Comparison of ENCODE assay signal across 25 mouse cellular contexts in the genomic region with DNA sequence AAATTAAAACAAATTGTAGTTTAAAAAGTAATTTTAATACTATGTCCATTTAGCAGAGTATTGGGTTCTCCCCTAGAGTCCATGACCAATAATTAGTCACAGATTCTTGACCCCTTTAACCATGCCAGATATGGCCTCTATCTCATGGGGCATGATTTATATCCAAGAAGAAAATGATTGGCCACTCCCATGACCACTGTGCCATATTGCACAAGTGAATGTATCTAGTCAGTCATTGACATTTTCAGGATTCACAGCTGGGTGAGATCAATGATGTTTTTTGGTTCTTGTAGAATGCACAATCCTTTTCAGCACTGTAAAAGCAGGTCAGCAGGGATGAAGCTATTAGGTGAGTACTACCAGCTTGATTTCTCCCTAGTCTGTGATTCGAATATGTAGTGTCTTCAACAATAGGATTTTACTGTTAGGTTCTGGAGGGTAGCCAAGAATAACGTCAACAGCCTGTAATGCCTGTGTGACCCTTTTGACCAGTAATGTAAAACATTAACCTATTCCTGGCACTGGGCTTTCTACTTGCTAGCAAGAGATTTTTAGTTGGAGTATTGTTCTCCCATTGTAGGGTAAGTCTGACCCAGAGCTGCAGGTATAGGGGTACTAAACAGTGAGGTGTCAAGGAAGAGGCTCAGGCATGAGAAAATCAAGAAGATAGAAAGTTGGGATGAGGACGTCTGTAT. TPM values are rescaled to one million over a fixed set of nuclear protein-coding genes. Genes with fewer than 3 reads are reported as not detected.
DNase-seq lines count a peak whose midpoint lies in the region; ATAC-seq and TF ChIP-seq lines count a peak whose summit lies in the region.
"Had no signal": no experiment of that assay in that cellular context is flagged by ENCODE, and none has a peak within 500 bp of the region (broad histone marks: within the 10 kb centered on the region; RNA-seq: fewer than 3 reads in every experiment).

No protein-coding gene starts in this region.

- no peaks in the 10 kb centered on the region for H3K9me3 ChIP-seq in kidney, embryonic 15.5 days (replicated peaks)
- no peaks in the 10 kb centered on the region for H3K9me3 ChIP-seq in liver, embryonic 13.5 days (replicated peaks)
- no peaks in the 10 kb centered on the region for H3K9me3 ChIP-seq in liver, embryonic 12.5 days (replicated peaks)
- no peaks in the 10 kb centered on the region for H3K9me3 ChIP-seq in liver, postnatal 0 days (ENCODE audit: low read length)
- H3K9me3 ChIP-seq: embryonic facial prominence, embryonic 15.5 days; forebrain, embryonic 10.5 days; G1E; heart, embryonic 13.5 days had no signal

- H3K36me3 ChIP-seq in kidney, adult 2 months (ENCODE audit: control insufficient read depth, insufficient read depth, low read length), result no peaks in the 10 kb centered on the region
- no peaks in the 10 kb centered on the region for H3K36me3 ChIP-seq in kidney, embryonic 15.5 days
- no peaks in the 10 kb centered on the region for H3K36me3 ChIP-seq in liver, embryonic 13.5 days
- no peaks in the 10 kb centered on the region for H3K36me3 ChIP-seq in liver, embryonic 12.5 days
- no peaks in the 10 kb centered on the region for H3K36me3 ChIP-seq in liver, postnatal 0 days (replicated peaks; ENCODE audit: insufficient read depth, low read length)
- H3K36me3 ChIP-seq: embryonic facial prominence, embryonic 15.5 days; forebrain, embryonic 10.5 days; G1E; heart, embryonic 13.5 days had no signal

- ATAC-seq in kidney, embryonic 15.5 days (replicated peaks; ENCODE audit: low FRiP score), result no peak
- ATAC-seq in liver, embryonic 13.5 days (ENCODE audit: low read depth), result peak; percentile 45; the same call in 1 of the 2 replicates
- ATAC-seq in liver, embryonic 12.5 days, result no peak
- peak; percentile 91 for ATAC-seq in liver, postnatal 0 days
- ATAC-seq: CD4-positive, CD25-positive, alpha-beta regulatory T cell, adult 4 months; forebrain, embryonic 14.5 days had no signal

- no peak overlapping the region for H3K27ac ChIP-seq in kidney, adult 2 months (ENCODE audit: insufficient read depth, low read depth, low read length)
- H3K27ac ChIP-seq in kidney, embryonic 15.5 days, result no peak overlapping the region
- H3K27ac ChIP-seq in liver, embryonic 13.5 days, result no peak overlapping the region
- H3K27ac ChIP-seq in liver, embryonic 12.5 days, result no peak overlapping the region
- H3K27ac ChIP-seq in liver, postnatal 0 days (ENCODE audit: low read depth), result peak overlapping the region; percentile 29; the same call in 1 of the 2 replicates
- H3K27ac ChIP-seq: embryonic facial prominence, embryonic 15.5 days; forebrain, embryonic 10.5 days; heart, embryonic 13.5 days had no signal

- WGBS in kidney, adult 2 months, result 21% methylated on average over 3 of the region's 3 CpGs
- 42% methylated on average over 3 of the region's 3 CpGs for WGBS in kidney, embryonic 15.5 days
- 39% methylated on average over 3 of the region's 3 CpGs for WGBS in liver, embryonic 13.5 days (ENCODE audit: insufficient replicate concordance)
- 47% methylated on average over 3 of the region's 3 CpGs for WGBS in liver, embryonic 12.5 days (ENCODE audit: insufficient replicate concordance)
- WGBS in liver, postnatal 0 days (ENCODE audit: insufficient replicate concordance), result 50% methylated on average over 3 of the region's 3 CpGs

- no peaks in the 10 kb centered on the region for H3K27me3 ChIP-seq in kidney, adult 2 months (replicated peaks; ENCODE audit: control insufficient read depth, insufficient read depth, low read length)
- H3K27me3 ChIP-seq in kidney, embryonic 15.5 days, result no peaks in the 10 kb centered on the region
- no peaks in the 10 kb centered on the region for H3K27me3 ChIP-seq in liver, embryonic 13.5 days
- H3K27me3 ChIP-seq in liver, embryonic 12.5 days (replicated peaks), result no peaks in the 10 kb centered on the region
- H3K27me3 ChIP-seq in liver, postnatal 0 days (ENCODE audit: insufficient read depth, low read length), result no peaks in the 10 kb centered on the region
- H3K27me3 ChIP-seq: embryonic facial prominence, embryonic 15.5 days; heart, embryonic 13.5 days had no signal

- no peak for TF ChIP-seq POLR2A in kidney, adult 2 months (IDR thresholded peaks at IDR 0.05; ENCODE audit: low read depth, low read length)

- no peak overlapping the region for H3K4me3 ChIP-seq in kidney, adult 2 months (ENCODE audit: insufficient read depth, low read depth, low read length)
- H3K4me3 ChIP-seq in kidney, embryonic 15.5 days (replicated peaks), result no peak overlapping the region
- H3K4me3 ChIP-seq in liver, embryonic 13.5 days (replicated peaks), result no peak overlapping the region
- no peak overlapping the region for H3K4me3 ChIP-seq in liver, embryonic 12.5 days
- H3K4me3 ChIP-seq in liver, postnatal 0 days (ENCODE audit: low read depth, low read length), result no peak overlapping the region
- H3K4me3 ChIP-seq: embryonic facial prominence, embryonic 15.5 days; erythroblast, embryonic 14.5 days; forebrain, embryonic 10.5 days; heart, embryonic 13.5 days had no signal

- TF ChIP-seq EP300 in liver, postnatal 0 days (IDR thresholded peaks at IDR 0.05; ENCODE audit: low read depth), result no peak

- no peak overlapping the region for H3K9ac ChIP-seq in kidney, embryonic 15.5 days
- H3K9ac ChIP-seq in liver, embryonic 13.5 days, result no peak overlapping the region
- no peak overlapping the region for H3K9ac ChIP-seq in liver, embryonic 12.5 days
- H3K9ac ChIP-seq in liver, postnatal 0 days (replicated peaks), result no peak overlapping the region
- H3K9ac ChIP-seq: embryonic facial prominence, embryonic 15.5 days; heart, embryonic 13.5 days had no signal

- H3K4me1 ChIP-seq in kidney, adult 2 months (ENCODE audit: control insufficient read depth, insufficient read depth, low read length), result no peaks in the 10 kb centered on the region
- no peaks in the 10 kb centered on the region for H3K4me1 ChIP-seq in kidney, embryonic 15.5 days
- no peaks in the 10 kb centered on the region for H3K4me1 ChIP-seq in liver, embryonic 13.5 days (replicated peaks)
- no peaks in the 10 kb centered on the region for H3K4me1 ChIP-seq in liver, embryonic 12.5 days
- H3K4me1 ChIP-seq in liver, postnatal 0 days (ENCODE audit: insufficient read depth), result no peaks in the 10 kb centered on the region; the same call in 1 of the 2 replicates
- H3K4me1 ChIP-seq: embryonic facial prominence, embryonic 15.5 days; forebrain, embryonic 10.5 days; heart, embryonic 13.5 days had no signal

- H3K4me2 ChIP-seq in kidney, embryonic 15.5 days, result no peak overlapping the region
- no peak overlapping the region for H3K4me2 ChIP-seq in liver, embryonic 13.5 days
- no peak overlapping the region for H3K4me2 ChIP-seq in liver, embryonic 12.5 days
- H3K4me2 ChIP-seq in liver, postnatal 0 days (ENCODE audit: low read depth, low read length), result peak overlapping the region; percentile 34
- H3K4me2 ChIP-seq: embryonic facial prominence, embryonic 15.5 days; heart, embryonic 13.5 days had no signal

- no peak for TF ChIP-seq CTCF in kidney, adult 2 months (conservative IDR thresholded peaks at IDR 0.05; ENCODE audit: insufficient read depth, insufficient read length, low read depth, low read length)
- TF ChIP-seq CTCF in liver, postnatal 0 days (IDR thresholded peaks at IDR 0.05; ENCODE audit: low read depth), result no peak

- DNase-seq in kidney, adult 2 months, result peak; percentile 60
- DNase-seq in kidney, postnatal 10 days, result no peak
- DNase-seq in kidney, postnatal 14 days, result peak; percentile 19
- DNase-seq in liver, embryonic 13.5 days, result no peak
- peak; percentile 14 for DNase-seq in liver, postnatal 0 days
- DNase-seq: adrenal gland, adult 8-10 months; adrenal gland, postnatal 36 days; B cell, adult 2 months; cerebellum, adult 11 months; cerebellum, adult 8-10 months; cerebellum, postnatal 14 days; embryo, embryonic 11 days; gastrocnemius, postnatal 36 days; heart, postnatal 36 days had no signal

RNA-seq across cellular contexts. Expression of gene Olfr1366, which starts 8.0 kb away (rescaled TPM):
- polyA plus RNA-seq in kidney, adult 2 months (2012; rRNA removed), result not detected in 2 replicates
- 0.13 and 0.21 TPM in 2 replicates for polyA plus RNA-seq in kidney, embryonic 15.5 days (2015; fragmentation: Nextera tagmentation; extraction: Ambion mirVana)
- polyA plus RNA-seq in liver, embryonic 13.5 days (2015; fragmentation: Nextera tagmentation; extraction: Ambion mirVana), result not detected in 2 replicates
- 0.05 TPM in 1 of 2 replicates, not detected in the other for polyA plus RNA-seq in liver, embryonic 12.5 days (2016; fragmentation: Nextera tagmentation; extraction: Ambion mirVana)
- not detected in 2 replicates for polyA plus RNA-seq in liver, postnatal 0 days (2015; fragmentation: Nextera tagmentation; extraction: Ambion mirVana)
- polyA plus RNA-seq: CD4-positive, CD25-positive, alpha-beta regulatory T cell, adult 4 months; erythroblast, embryonic 14.5 days; G1E; heart, embryonic 13.5 days; heart, postnatal 0 days had no signal

RNA-seq across cellular contexts. Expression of gene Olfr1535, which starts 9.1 kb away (rescaled TPM):
- not detected in 2 replicates for polyA plus RNA-seq in kidney, adult 2 months (2012; rRNA removed)
- not detected in 2 replicates for polyA plus RNA-seq in kidney, embryonic 15.5 days (2015; fragmentation: Nextera tagmentation; extraction: Ambion mirVana)
- not detected in 2 replicates for polyA plus RNA-seq in liver, embryonic 13.5 days (2015; fragmentation: Nextera tagmentation; extraction: Ambion mirVana)
- polyA plus RNA-seq in liver, embryonic 12.5 days (2016; fragmentation: Nextera tagmentation; extraction: Ambion mirVana), result not detected in 2 replicates
- polyA plus RNA-seq in liver, postnatal 0 days (2015; fragmentation: Nextera tagmentation; extraction: Ambion mirVana), result 0.02 TPM in 1 of 2 replicates, not detected in the other
- polyA plus RNA-seq: embryonic facial prominence, embryonic 11.5 days; erythroblast, embryonic 14.5 days; forebrain, embryonic 10.5 days; forebrain, embryonic 14.5 days; G1E; heart, embryonic 13.5 days; heart, postnatal 0 days had no signal

RNA-seq across cellular contexts. Expression of gene Zkscan8, which starts 19.6 kb away (rescaled TPM):
- polyA plus RNA-seq in kidney, adult 2 months (2012; rRNA removed), result 3.0 and 4.2 TPM in 2 replicates
- polyA plus RNA-seq in kidney, embryonic 15.5 days (2015; fragmentation: Nextera tagmentation; extraction: Ambion mirVana), result 6.4 and 6.7 TPM in 2 replicates
- 1.1 and 1.2 TPM in 2 replicates for polyA plus RNA-seq in liver, embryonic 13.5 days (2015; fragmentation: Nextera tagmentation; extraction: Ambion mirVana)
- polyA plus RNA-seq in liver, embryonic 12.5 days (2016; fragmentation: Nextera tagmentation; extraction: Ambion mirVana), result 2.6 and 2.8 TPM in 2 replicates
- 1.2 and 1.6 TPM in 2 replicates for polyA plus RNA-seq in liver, postnatal 0 days (2015; fragmentation: Nextera tagmentation; extraction: Ambion mirVana)

RNA-seq across cellular contexts. Expression of gene Olfr1364, which starts 31.0 kb away (rescaled TPM):
- polyA plus RNA-seq in kidney, adult 2 months (2012; rRNA removed), result not detected in 2 replicates
- not detected in 2 replicates for polyA plus RNA-seq in kidney, embryonic 15.5 days (2015; fragmentation: Nextera tagmentation; extraction: Ambion mirVana)
- polyA plus RNA-seq in liver, embryonic 13.5 days (2015; fragmentation: Nextera tagmentation; extraction: Ambion mirVana), result not detected in 2 replicates
- not detected in 2 replicates for polyA plus RNA-seq in liver, embryonic 12.5 days (2016; fragmentation: Nextera tagmentation; extraction: Ambion mirVana)
- not detected in 2 replicates for polyA plus RNA-seq in liver, postnatal 0 days (2015; fragmentation: Nextera tagmentation; extraction: Ambion mirVana)
- polyA plus RNA-seq: CD4-positive, CD25-positive, alpha-beta regulatory T cell, adult 4 months; embryonic facial prominence, embryonic 11.5 days; embryonic facial prominence, embryonic 15.5 days; erythroblast, embryonic 14.5 days; forebrain, embryonic 10.5 days; forebrain, embryonic 14.5 days; G1E; heart, embryonic 13.5 days; heart, postnatal 0 days had no signal

RNA-seq across cellular contexts. Expression of gene Gm11273, which starts 49.3 kb away (rescaled TPM):
- 54.6 and 55.1 TPM in 2 replicates for polyA plus RNA-seq in kidney, adult 2 months (2012; rRNA removed)
- 5.1 and 9.2 TPM in 2 replicates for polyA plus RNA-seq in kidney, embryonic 15.5 days (2015; fragmentation: Nextera tagmentation; extraction: Ambion mirVana)
- 6.6 and 7.4 TPM in 2 replicates for polyA plus RNA-seq in liver, embryonic 13.5 days (2015; fragmentation: Nextera tagmentation; extraction: Ambion mirVana)
- polyA plus RNA-seq in liver, embryonic 12.5 days (2016; fragmentation: Nextera tagmentation; extraction: Ambion mirVana), result 4.7 and 6.3 TPM in 2 replicates
- 6.4 and 8.9 TPM in 2 replicates for polyA plus RNA-seq in liver, postnatal 0 days (2015; fragmentation: Nextera tagmentation; extraction: Ambion mirVana)

Comparison
In these comparisons a context has a peak if more than half of its experiments do, and no peak if none do; other contexts are left out.
1. DNase-seq: peak in kidney, adult 2 months (single experiment), kidney, postnatal 14 days (single experiment) and liver, postnatal 0 days (single experiment); none in kidney, postnatal 10 days (single experiment) and liver, embryonic 13.5 days (single experiment).
2. ATAC-seq: peak in liver, embryonic 13.5 days (single experiment) and liver, postnatal 0 days (single experiment); none in kidney, embryonic 15.5 days (single experiment) and liver, embryonic 12.5 days (single experiment).